Mouse (Mus musculus): ENCODE measurements around the gene Sirpb1c. TPM values are rescaled to one million over a fixed set of nuclear protein-coding genes. Genes with fewer than 3 reads are reported as not detected.
"Not testable (repeated sequence)": the region's sequence is repeated elsewhere in the genome, so short reads cannot be mapped to it uniquely, and the experiment has no call there.

Sirpb1c gene
- polyA plus RNA-seq (2015; fragmentation: Nextera tagmentation; extraction: Ambion mirVana), result 0.07 TPM in 1 of 2 replicates, not detected in the other

DNA sequence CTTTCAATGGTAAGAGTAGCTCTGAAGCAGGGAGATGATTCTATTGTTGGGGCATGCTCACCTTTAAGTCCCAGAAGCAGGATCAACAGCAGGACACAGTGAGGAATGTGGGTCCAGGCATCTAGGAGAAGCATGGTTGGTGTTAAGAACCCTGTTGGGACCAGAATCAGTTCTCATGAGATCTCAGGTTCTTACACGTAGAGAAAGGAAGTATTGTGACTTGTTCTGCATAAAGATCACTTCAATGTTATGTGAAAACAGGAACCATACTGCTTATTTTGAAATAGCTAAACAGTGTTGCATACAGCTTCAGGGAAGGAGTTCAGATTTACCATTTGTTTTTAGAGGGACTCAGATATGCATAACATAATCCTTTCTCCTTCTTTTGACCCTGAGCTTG lies at the start of gene Sirpb1c:
Sirpb1c (minus strand) TSS at position 249 of the 400 bp plus-strand sequence.
- not testable (repeated sequence) for H3K27me3 ChIP-seq (ENCODE audit: control insufficient read depth, insufficient read depth, low read depth, low read length); H3K27ac ChIP-seq (ENCODE audit: low read length); H3K36me3 ChIP-seq (ENCODE audit: control insufficient read depth, insufficient read depth); H3K9ac ChIP-seq (ENCODE audit: low read depth, low read length); ATAC-seq (ENCODE audit: low read depth); H3K4me2 ChIP-seq (ENCODE audit: low read depth, low read length); H3K4me3 ChIP-seq (ENCODE audit: low read depth, low read length); H3K4me1 ChIP-seq (ENCODE audit: control insufficient read depth, low read depth, low read length); H3K9me3 ChIP-seq (replicated peaks; ENCODE audit: control insufficient read depth, low read length)
- WGBS (ENCODE audit: insufficient replicate concordance), result no CpG with 5 or more reads among the region's 1 CpGs

DNA sequence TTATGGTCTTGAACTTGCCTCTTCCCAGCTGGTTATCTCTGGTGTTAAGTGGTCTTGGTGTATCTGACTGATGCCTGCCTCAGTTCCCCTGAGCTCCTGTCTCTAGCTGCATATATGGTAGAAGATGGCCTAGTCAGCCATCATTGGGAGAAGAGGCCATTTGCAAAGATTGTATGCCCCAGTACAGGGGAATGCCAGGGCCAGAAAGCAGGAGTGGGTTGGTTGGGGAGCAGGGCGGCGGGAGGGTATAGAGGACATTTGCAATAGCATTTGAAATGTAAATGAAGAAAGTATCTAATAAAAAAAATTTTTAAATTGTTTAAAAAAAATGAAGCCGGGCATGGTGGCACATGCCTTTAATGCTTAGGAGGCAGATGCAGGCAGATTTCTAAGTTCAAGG lies 38.1 kb upstream of the Sirpb1c start:
- Histone ChIP-seq H3K9ac (ENCODE audit: low read depth, low read length) (no peak overlapping the region), H3K36me3 (ENCODE audit: control insufficient read depth, insufficient read depth) (no peaks in the 10 kb centered on the region), H3K27ac (ENCODE audit: low read length) (no peak overlapping the region), H3K4me2 (ENCODE audit: low read depth, low read length) (no peak overlapping the region), H3K4me1 (ENCODE audit: control insufficient read depth, low read depth, low read length) (no peaks in the 10 kb centered on the region), H3K27me3 (ENCODE audit: control insufficient read depth, insufficient read depth, low read depth, low read length) (no peaks in the 10 kb centered on the region), H3K9me3 (replicated peaks; ENCODE audit: control insufficient read depth, low read length) (no peaks in the 10 kb centered on the region), H3K4me3 (ENCODE audit: low read depth, low read length) (no peak overlapping the region)
- WGBS (ENCODE audit: insufficient replicate concordance), result 57% methylated on average over 3 of the region's 3 CpGs
- ATAC-seq (ENCODE audit: low read depth), result no peak

- H3K27me3 ChIP-seq (ENCODE audit: control insufficient read depth, insufficient read depth, low read depth, low read length); H3K4me3 ChIP-seq (ENCODE audit: low read depth, low read length); H3K9me3 ChIP-seq (replicated peaks; ENCODE audit: control insufficient read depth, low read length); H3K4me2 ChIP-seq (ENCODE audit: low read depth, low read length); H3K36me3 ChIP-seq (ENCODE audit: control insufficient read depth, insufficient read depth); H3K4me1 ChIP-seq (ENCODE audit: control insufficient read depth, low read depth, low read length); ATAC-seq (ENCODE audit: low read depth); H3K27ac ChIP-seq (ENCODE audit: low read length); H3K9ac ChIP-seq (ENCODE audit: low read depth, low read length): not testable (repeated sequence)
These were observed 7.4 kb upstream of the Sirpb1c start for GRCm38 (mm10) chr3:15855773-15856172.

DNA sequence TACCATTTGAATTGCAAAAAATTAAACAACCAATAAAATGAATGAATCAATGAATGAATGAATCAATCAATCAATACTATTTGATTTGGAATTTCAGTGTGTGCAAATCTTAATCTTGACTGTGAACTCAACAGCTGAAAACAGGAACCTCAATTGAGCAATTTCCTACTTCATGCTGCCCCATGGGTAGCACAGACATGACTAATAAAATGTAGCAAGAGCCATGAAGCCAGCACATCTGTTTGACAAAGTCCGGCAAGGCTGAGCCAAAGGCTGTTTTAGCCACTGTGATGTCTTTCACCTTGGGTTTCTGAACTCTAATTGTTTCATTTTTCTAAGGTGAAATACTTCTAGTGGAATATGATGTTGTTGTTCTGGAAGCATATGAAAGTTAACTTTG lies 1.6 kb upstream of the Sirpb1c start:
- Histone ChIP-seq H3K4me2 (ENCODE audit: low read depth, low read length) (no peak overlapping the region), H3K4me1 (ENCODE audit: control insufficient read depth, low read depth, low read length) (no peaks in the 10 kb centered on the region), H3K27ac (ENCODE audit: low read length) (no peak overlapping the region), H3K9me3 (replicated peaks; ENCODE audit: control insufficient read depth, low read length) (peaks cover 4% of the 10 kb centered on the region), H3K36me3 (ENCODE audit: control insufficient read depth, insufficient read depth) (no peaks in the 10 kb centered on the region), H3K27me3 (ENCODE audit: control insufficient read depth, insufficient read depth, low read depth, low read length) (no peaks in the 10 kb centered on the region), H3K4me3 (ENCODE audit: low read depth, low read length) (no peak overlapping the region), H3K9ac (ENCODE audit: low read depth, low read length) (no peak overlapping the region)
- ATAC-seq (ENCODE audit: low read depth), result no peak
- 59% methylated on average over 1 of the region's 1 CpGs for WGBS (ENCODE audit: insufficient replicate concordance)

GRCm38 (mm10) chr3:15847332-15848047 lies 838 bp downstream of the Sirpb1c start:
- H3K36me3 ChIP-seq (ENCODE audit: control insufficient read depth, insufficient read depth), result no peaks in the 10 kb centered on the region
- no peak overlapping the region for H3K27ac ChIP-seq (ENCODE audit: low read length)
- no peaks in the 10 kb centered on the region for H3K27me3 ChIP-seq (ENCODE audit: control insufficient read depth, insufficient read depth, low read depth, low read length)
- H3K4me2 ChIP-seq (ENCODE audit: low read depth, low read length), result no peak overlapping the region
- 52% methylated on average over 3 of the region's 3 CpGs for WGBS (ENCODE audit: insufficient replicate concordance)
- ATAC-seq (ENCODE audit: low read depth), result no peak
- H3K4me1 ChIP-seq (ENCODE audit: control insufficient read depth, low read depth, low read length), result no peaks in the 10 kb centered on the region
- H3K9me3 ChIP-seq (replicated peaks; ENCODE audit: control insufficient read depth, low read length), result peaks cover 4% of the 10 kb centered on the region
- H3K9ac ChIP-seq (ENCODE audit: low read depth, low read length), result no peak overlapping the region
- no peak overlapping the region for H3K4me3 ChIP-seq (ENCODE audit: low read depth, low read length)

DNA sequence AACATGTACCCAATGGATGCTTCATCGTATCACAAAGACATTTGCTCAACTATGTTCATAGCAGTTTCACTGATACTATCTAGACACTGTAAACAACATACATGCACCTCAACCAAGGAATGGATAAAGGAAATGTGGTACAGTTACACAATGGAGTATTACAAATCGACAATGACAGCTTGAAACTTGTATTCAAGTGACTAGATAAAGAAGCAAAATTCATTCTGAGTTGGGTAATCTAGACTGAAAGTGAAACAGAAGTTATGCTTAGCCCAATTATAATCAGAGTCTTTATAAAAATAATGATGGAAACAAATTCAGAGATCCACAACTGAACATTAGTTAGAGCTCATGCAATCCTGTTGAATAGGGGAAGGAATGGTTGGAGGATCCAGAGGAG lies 74.7 kb downstream of the Sirpb1c start:
- not testable (repeated sequence) for H3K36me3 ChIP-seq (ENCODE audit: control insufficient read depth, insufficient read depth); H3K9me3 ChIP-seq (replicated peaks; ENCODE audit: control insufficient read depth, low read length); H3K4me3 ChIP-seq (ENCODE audit: low read depth, low read length); H3K27ac ChIP-seq (ENCODE audit: low read length); H3K4me1 ChIP-seq (ENCODE audit: control insufficient read depth, low read depth, low read length); H3K27me3 ChIP-seq (ENCODE audit: control insufficient read depth, insufficient read depth, low read depth, low read length); H3K9ac ChIP-seq (ENCODE audit: low read depth, low read length); H3K4me2 ChIP-seq (ENCODE audit: low read depth, low read length); ATAC-seq (ENCODE audit: low read depth)
- 39% methylated on average over 2 of the region's 2 CpGs for WGBS (ENCODE audit: insufficient replicate concordance)

Other genes with a start within 250 kb of the Sirpb1c start
- gene Gm5150, start 157.9 kb upstream of the Sirpb1c start, polyA plus RNA-seq (2015; fragmentation: Nextera tagmentation; extraction: Ambion mirVana), result 0.57 and 0.62 TPM in 2 replicates